Mouse (Mus musculus): ENCODE measurements around the gene Esrrg.

The Esrrg gene

GRCm38 (mm10) chr1:187649871-187650270, 41.3 kb downstream of the Esrrg start:
- no peak for DNase-seq (ENCODE audit: low spot score in 2 of 2)

GRCm38 (mm10) chr1:187650786-187651687, 42.4 kb downstream of the Esrrg start:
- peak; percentile 23 to 24 for DNase-seq (ENCODE audit: low spot score in 2 of 2)

DNA sequence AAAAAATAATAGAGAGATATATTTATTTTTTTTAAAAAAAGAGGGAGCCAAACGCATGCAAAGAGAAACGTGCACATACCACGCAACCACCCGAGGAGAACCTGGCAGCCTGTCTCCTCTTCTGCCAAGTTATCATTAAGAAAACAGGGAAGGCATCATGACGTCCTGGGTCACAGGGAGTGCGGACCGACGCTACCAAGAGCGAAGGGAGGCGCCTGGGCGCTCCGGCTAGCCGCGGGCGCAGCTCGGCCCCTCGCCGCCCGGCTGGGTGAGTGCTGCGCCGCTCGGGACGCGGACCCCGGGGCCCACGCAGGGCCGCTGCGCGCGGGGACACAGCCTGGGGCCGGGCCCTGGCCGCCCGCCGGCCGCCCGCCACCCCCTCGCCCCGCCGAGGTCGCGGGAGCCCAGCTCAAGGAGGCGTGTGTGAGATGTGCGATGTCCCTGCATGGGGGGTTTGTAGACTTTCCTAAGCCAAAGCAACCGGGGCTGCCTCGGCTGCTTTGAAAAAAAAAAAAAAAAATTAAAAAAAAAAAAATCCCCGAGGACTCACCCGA, 43.2 kb downstream of the Esrrg start:
- peak; percentile 18 to 47 for DNase-seq (ENCODE audit: low spot score in 2 of 2)

DNA sequence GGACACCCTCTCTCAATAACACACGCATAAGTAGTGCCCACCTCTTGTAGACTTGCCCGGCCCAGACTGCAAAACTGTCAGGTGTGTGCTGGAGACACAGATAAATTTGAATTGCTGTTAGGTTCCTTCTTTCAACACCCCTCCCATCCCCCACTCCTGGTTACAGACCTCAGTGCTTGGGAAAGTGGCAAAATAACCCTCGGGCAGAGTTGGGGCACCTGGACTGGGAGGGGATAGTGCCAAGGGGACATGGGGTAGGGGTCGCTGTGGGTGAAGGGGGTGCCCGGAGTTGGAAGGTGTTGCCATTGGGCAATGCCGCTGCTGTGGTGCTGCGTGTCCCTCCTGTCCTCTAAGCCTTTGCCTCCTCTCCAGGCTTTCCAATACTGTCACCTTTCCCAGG, 43.9 kb downstream of the Esrrg start:
- DNase-seq (ENCODE audit: low spot score in 2 of 2), result no peak

GRCm38 (mm10) chr1:187653390-187653789, 44.8 kb downstream of the Esrrg start:
- no peak for DNase-seq (ENCODE audit: low spot score in 2 of 2)

- no peak for DNase-seq (ENCODE audit: low spot score in 2 of 2)
Measured at GRCm38 (mm10) chr1:187660963-187661362, 52.4 kb downstream of the Esrrg start.

DNA sequence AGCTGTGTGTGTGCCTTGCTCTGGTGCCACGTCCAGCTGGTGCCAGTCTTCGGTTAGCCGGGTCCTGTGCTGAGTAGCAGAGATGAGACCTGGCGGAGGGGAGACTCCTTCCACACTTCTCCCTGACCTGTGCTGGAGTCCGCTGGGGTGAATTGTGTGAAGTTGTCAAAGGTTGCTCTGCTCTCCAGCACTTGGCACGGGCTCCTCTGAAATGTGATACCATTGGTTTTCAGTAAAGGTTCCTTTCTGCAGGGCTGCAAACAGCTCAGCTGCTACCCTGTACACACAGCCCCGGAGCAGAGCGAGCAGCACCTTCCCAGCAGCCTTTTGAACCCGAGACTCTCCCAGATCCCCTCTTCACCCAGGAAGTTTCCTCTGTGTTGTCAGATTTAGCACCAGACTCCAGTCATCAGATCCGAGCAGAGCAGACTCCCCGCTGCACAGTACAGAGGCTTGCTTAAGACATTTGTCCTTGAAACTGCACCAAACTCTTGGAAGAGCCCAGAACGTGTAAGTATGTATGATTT, 53.6 kb downstream of the Esrrg start:
- DNase-seq (ENCODE audit: low spot score in 2 of 2), result no peak

- DNase-seq (ENCODE audit: low spot score in 2 of 2), result no peak
Measured at GRCm38 (mm10) chr1:187663376-187663775, 54.8 kb downstream of the Esrrg start.

DNA sequence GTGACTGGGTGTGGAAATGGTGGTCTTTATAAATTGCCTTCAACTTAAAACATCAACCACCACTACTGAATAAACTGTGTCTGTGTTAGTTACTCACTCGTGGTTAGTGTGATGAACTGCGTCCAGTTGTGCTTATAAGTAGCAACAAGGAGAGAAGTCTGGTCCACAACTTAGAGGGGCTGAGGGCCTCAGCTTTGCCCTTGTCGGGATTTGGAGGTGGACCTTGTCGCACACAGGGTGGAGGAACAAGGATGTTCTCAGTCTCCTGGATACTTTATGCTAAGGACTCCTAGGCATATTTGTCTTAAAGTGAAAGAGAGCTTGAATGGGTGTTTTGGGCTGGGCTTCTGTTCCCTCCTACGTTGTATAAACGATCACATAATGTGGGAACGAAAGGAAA, 55.7 kb downstream of the Esrrg start:
- DNase-seq (ENCODE audit: low spot score in 2 of 2), result no peak

- no peak for DNase-seq (ENCODE audit: low spot score in 2 of 2)
Measured at GRCm38 (mm10) chr1:187665901-187666600, 57.5 kb downstream of the Esrrg start.

DNA sequence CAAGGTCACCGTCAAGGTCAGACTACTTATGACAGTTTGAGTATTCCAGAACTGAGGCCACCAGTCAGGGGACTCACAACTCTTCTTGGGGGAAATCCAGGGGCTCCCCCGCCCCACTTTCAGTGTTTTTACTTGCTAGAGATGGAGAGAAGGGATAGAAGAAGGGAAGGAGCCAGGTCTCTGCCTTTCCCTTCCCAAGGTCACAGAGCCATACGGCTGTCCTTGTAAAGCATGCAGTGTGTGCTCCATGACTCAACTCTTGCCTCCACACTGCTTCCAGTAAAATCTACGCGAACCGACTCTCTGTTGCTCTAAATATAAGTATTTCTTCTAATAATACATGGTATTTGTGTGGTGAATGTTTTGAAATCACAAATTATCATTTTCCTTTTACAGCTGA, 61.2 kb downstream of the Esrrg start:
- DNase-seq (ENCODE audit: low spot score in 2 of 2), result no peak

DNA sequence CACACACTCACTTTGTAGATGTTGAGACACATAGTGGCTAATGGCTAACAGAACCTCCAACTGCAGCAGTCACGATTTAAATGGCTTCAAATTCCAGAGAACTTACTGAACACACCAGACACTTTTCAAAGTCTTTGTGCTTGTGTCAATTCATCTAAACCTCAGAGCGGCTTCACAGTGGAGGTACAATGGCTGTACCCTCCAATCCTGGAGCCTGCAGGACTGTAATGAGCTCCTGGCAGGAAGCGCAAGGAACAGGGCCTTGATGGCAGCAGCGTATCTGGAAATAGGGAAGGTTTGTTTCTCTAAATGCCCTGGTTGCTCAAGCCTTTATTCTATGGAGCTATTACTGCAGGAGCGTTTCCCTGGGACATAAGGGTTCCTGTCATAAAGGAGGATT, 63.9 kb downstream of the Esrrg start:
- DNase-seq (ENCODE audit: low spot score in 2 of 2), result no peak

GRCm38 (mm10) chr1:187674771-187675186, 66.2 kb downstream of the Esrrg start:
- no peak for DNase-seq (ENCODE audit: low spot score in 2 of 2)

DNA sequence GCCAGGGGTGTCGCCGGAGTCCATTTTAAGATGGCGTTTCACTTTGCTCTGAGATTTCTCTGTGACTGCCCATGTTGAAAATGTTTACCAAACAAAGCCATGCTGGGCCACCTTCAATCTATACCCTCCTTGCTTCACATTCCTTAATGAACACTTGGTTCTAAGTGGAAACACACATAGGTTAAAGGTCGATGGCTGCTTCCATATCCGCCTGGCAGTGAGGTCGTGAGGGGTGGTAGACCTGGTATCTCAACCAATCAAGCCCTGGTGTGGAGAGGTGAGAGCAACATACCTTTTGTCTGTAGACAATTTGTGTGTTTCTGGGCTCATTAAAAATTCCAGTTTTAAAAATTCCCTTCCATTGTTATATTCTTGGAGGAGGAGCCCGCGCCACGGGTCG, 68.0 kb downstream of the Esrrg start:
- no peak for DNase-seq (ENCODE audit: low spot score in 2 of 2)

DNA sequence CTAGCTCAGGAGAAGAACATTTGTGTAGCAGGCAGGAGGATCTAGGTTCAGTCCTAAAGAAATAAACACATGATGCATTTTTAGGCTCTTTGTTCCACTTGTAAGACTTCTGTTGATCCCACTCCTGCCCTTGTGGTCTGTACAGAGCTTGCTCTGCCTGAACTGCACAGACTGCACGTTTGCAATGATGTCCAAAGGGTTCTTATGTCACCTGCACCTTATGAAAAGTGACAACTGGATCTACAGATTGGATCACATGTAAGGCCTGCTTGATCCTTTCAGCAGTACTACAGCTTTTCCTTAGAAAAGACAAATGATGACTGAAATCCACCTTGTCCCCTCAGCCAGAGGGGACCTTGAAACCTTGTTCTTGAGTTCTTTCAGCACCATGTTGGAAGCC, 70.7 kb downstream of the Esrrg start:
- no peak for DNase-seq (ENCODE audit: low spot score in 2 of 2)

- DNase-seq (ENCODE audit: low spot score in 2 of 2), result no peak
Measured at GRCm38 (mm10) chr1:187684519-187684918, 75.9 kb downstream of the Esrrg start.

DNA sequence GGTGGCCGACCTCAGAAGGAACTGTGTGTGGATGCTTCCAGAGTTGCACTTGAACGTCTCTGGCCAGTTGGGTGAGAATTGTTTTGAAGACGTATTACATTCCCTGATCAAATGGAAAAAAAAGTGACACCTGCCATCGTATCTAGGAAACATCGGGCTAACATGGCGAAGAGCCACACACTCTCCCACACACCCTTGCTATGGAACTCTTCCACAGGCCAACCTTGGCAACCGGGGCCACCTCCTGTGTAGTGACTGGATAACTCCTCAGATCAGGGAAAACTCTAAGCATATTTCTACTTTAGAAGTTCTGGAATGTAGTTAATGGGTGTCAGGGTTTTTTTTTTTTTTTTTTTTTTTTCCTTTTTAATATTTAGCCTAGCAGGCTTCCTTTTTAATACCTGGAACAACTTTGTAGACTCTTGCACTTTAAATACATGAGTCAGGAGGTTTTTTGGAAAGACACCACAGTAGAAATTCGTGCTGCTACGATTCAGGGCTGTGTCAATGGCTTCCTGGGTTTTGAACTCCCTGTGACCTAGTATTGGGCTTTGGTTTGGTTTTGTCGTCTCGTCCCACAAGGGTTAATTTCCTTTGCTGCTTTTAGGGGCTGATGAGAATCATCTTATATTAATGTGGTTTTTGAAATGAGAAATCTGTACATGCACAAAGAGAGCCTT, 83.4 kb downstream of the Esrrg start:
- no peak for DNase-seq (ENCODE audit: low spot score in 2 of 2)

DNA sequence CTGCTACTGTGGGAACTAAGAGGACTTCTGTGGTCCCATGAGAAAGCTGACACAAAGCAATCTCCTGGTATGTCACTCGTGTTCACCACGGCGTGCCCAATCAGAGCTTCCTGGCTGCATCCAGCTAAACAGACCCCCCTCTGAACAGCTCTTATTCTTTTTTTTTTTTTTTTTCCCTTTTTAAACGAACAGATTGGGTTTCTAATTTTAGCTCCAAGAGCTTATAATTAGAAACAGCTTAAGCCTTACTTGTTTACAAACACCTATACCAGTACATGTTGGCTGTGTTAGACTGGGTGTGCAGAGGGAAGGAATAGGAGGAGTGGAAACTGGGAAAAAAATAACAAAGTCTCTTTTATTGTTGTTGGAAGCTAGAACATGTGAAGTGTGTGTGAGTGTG, 86.3 kb downstream of the Esrrg start:
- DNase-seq (ENCODE audit: low spot score in 2 of 2), result no peak

DNA sequence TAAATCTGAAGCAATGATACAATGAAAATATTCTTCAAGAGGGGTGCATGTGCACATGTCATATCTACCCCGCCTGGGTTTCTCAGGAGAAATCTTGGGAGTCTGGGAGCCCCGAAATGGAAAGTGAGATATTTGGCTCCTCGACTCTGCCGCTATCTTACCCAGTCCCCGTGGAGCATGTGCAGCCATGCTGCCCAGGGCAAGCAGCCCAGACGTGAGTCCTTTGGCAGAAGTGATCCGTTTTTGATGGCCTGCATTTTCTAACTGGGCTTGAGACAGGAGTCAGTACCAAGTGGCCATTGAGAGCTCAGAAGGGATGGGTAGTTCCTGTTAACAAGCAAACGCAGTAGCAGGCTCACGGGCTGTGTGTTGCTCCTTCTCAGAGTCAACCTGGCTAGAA, 89.6 kb downstream of the Esrrg start:
- no peak for DNase-seq (ENCODE audit: low spot score in 2 of 2)

DNA sequence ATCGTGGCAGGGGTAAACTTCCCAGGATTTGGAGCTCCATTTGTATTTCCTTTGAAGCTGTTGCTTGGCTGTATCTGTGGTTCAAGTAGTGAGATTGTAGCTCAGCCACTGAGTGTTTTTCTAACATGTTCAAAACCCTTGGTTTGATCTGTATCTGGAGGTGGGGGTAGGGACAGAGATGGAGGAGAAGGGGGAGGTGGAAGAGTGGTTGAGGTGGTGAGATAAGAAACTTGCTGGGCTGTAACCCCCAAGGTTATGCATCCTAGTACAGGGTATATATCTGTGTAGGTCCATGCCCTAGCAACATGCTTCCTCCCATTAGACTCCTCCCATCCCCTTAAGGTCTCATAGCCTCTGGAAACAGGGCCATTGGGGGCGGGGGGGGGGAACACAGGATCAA, 92.4 kb downstream of the Esrrg start:
- DNase-seq (ENCODE audit: low spot score in 2 of 2), result no peak

- no peak for DNase-seq (ENCODE audit: low spot score in 2 of 2)
Measured at GRCm38 (mm10) chr1:187704921-187705320, 96.3 kb downstream of the Esrrg start.

GRCm38 (mm10) chr1:187705348-187705747, 96.8 kb downstream of the Esrrg start:
- no peak for DNase-seq (ENCODE audit: low spot score in 2 of 2)

Data from frontal cortex, postnatal 10 days (tissue).